Mouse (Mus musculus) embryonic facial prominence, embryonic 14.5 days (tissue): ENCODE measurements around the gene Nek10. TPM values are rescaled to one million over a fixed set of nuclear protein-coding genes. Genes with fewer than 3 reads are reported as not detected.

Source experiments
- ATAC-seq: fragments of 200-750 bp; cut with Nextera tagmentation; 2 replicates; pipeline ENCODE4 v1.8.0; 2017; ENCODE audit warnings: low read depth, moderate number of reproducible peaks, moderate TSS enrichment
- DNase-seq: peaks from one replicate; pipeline ENCODE4 v3.0.0-alpha.2; 2015; ENCODE audit warnings: low spot score
- H3K27ac ChIP-seq: fragments of 300-500 bp; sonication (generic); replicated peaks from 2 replicates; pipeline ENCODE4 v1.5.1; 2014; ENCODE audit warnings: low read depth, mild to moderate bottlenecking, low read length, moderate library complexity
- H3K27me3 ChIP-seq: fragments of 300-500 bp; sonication (generic); replicated peaks from 2 replicates; pipeline ENCODE4 v1.6.1; 2014; ENCODE audit warnings: low read length; ENCODE audit not compliant: control insufficient read depth, insufficient read depth
- H3K36me3 ChIP-seq: fragments of 300-500 bp; sonication (generic); 2 replicates; pipeline ENCODE4 v1.6.1; 2014; ENCODE audit warnings: low read length, mixed read lengths; ENCODE audit not compliant: control insufficient read depth, insufficient read depth
- H3K4me1 ChIP-seq: fragments of 300-500 bp; sonication (generic); 2 replicates; pipeline ENCODE4 v1.6.1; 2014; ENCODE audit warnings: antibody characterized with exemption, low read length; ENCODE audit not compliant: control insufficient read depth, insufficient read depth
- H3K4me2 ChIP-seq: fragments of 300-500 bp; sonication (generic); 2 replicates; pipeline ENCODE4 v1.6.1; 2014; ENCODE audit warnings: low read depth, mild to moderate bottlenecking, low read length, moderate library complexity, mixed read lengths
- H3K4me3 ChIP-seq: fragments of 300-500 bp; sonication (generic); 2 replicates; pipeline ENCODE4 v1.5.1; 2014; ENCODE audit warnings: low read depth, mild to moderate bottlenecking, low read length
- H3K9ac ChIP-seq: fragments of 300-500 bp; sonication (generic); 2 replicates; pipeline ENCODE4 v1.6.1; 2014; ENCODE audit warnings: low read depth, mild to moderate bottlenecking, low read length, moderate library complexity, mixed read lengths
- H3K9me3 ChIP-seq: fragments of 300-500 bp; sonication (generic); 2 replicates; pipeline ENCODE4 v1.6.1; 2016; ENCODE audit warnings: low read length; ENCODE audit not compliant: control insufficient read depth
- WGBS: fragments of 180-500 bp; shearing (Covaris S2); extraction: QIAGEN DNeasy Blood & Tissue Kit; methylation state at CpG from one replicate; pipeline ENCODE4 v1.1.7; 2014; 5-methylcytosine and 5-hydroxymethylcytosine counted together
- polyA plus RNA-seq: library from polyadenylated mRNA; unstranded; fragments of >200 nt; fragmentation: Nextera tagmentation; extraction: Ambion mirVana; gene quantifications from 2 replicates; pipeline ENCODE4 v1.2.1, GENCODE M21; 2014

Gene Nek10
- polyA plus RNA-seq, 1 experiment from 2014 or later: 0.58 TPM

- WGBS: 65% methylated on average over 5 of the region's 5 CpGs
- Histone ChIP-seq H3K9me3 (no peaks in the 10 kb centered on the region), H3K4me2 (no peak overlapping the region), H3K27me3 (no peaks in the 10 kb centered on the region), H3K36me3 (peaks cover 8% of the 10 kb centered on the region; the same call in 1 of the 2 replicates), H3K27ac (no peak overlapping the region), H3K9ac (no peak overlapping the region), H3K4me1 (no peaks in the 10 kb centered on the region), H3K4me3 (no peak overlapping the region)
- no peak for DNase-seq
- no peak for ATAC-seq
Measured at GRCm38 (mm10) chr14:14804518-14805212, 1.4 kb downstream of the Nek10 start.

GRCm38 (mm10) chr14:14832520-14833240 is 29.5 kb downstream of the Nek10 start:
- H3K4me2 ChIP-seq: no peak overlapping the region
- no peaks in the 10 kb centered on the region for H3K4me1 ChIP-seq
- no peak overlapping the region for H3K9ac ChIP-seq
- H3K4me3 ChIP-seq: no peak overlapping the region
- ATAC-seq (peak; percentile 76), DNase-seq (peak; percentile 74)
- H3K36me3 ChIP-seq: no peaks in the 10 kb centered on the region
- H3K27me3 ChIP-seq: no peaks in the 10 kb centered on the region
- H3K9me3 ChIP-seq: no peaks in the 10 kb centered on the region
- peak overlapping the region; percentile 29; the same call in 1 of the 2 replicates for H3K27ac ChIP-seq
- 65% methylated on average over 12 of the region's 12 CpGs for WGBS

GRCm38 (mm10) chr14:14833498-14833897 is 30.3 kb downstream of the Nek10 start:
- Histone ChIP-seq H3K9me3 (no peaks in the 10 kb centered on the region), H3K4me3 (no peak overlapping the region), H3K27me3 (no peaks in the 10 kb centered on the region), H3K27ac (peak overlapping the region; percentile 19; the same call in 1 of the 2 replicates), H3K4me2 (no peak overlapping the region), H3K9ac (no peak overlapping the region), H3K4me1 (no peaks in the 10 kb centered on the region), H3K36me3 (no peaks in the 10 kb centered on the region)
- ATAC-seq: peak; percentile 71; the same call in 1 of the 2 replicates
- peak; percentile 58 for DNase-seq
- WGBS: 82% methylated on average over 1 of the region's 1 CpGs

- Histone ChIP-seq H3K27ac (no peak overlapping the region; the same call in 1 of the 2 replicates), H3K9me3 (no peaks in the 10 kb centered on the region), H3K4me2 (no peak overlapping the region), H3K4me3 (no peak overlapping the region), H3K36me3 (no peaks in the 10 kb centered on the region), H3K9ac (no peak overlapping the region), H3K27me3 (no peaks in the 10 kb centered on the region), H3K4me1 (no peaks in the 10 kb centered on the region)
- 94% methylated on average over 2 of the region's 2 CpGs for WGBS
- ATAC-seq: no peak
- no peak for DNase-seq
Measured at GRCm38 (mm10) chr14:14834266-14834665, 31.1 kb downstream of the Nek10 start.

GRCm38 (mm10) chr14:14837627-14838026 is 34.4 kb downstream of the Nek10 start:
- DNase-seq (peak; percentile 29), ATAC-seq (no peak)
- Histone ChIP-seq H3K36me3 (no peaks in the 10 kb centered on the region), H3K27ac (no peak overlapping the region), H3K27me3 (no peaks in the 10 kb centered on the region), H3K4me1 (no peaks in the 10 kb centered on the region), H3K4me3 (no peak overlapping the region), H3K4me2 (no peak overlapping the region), H3K9me3 (no peaks in the 10 kb centered on the region), H3K9ac (no peak overlapping the region)
- WGBS: 76% methylated on average over 4 of the region's 4 CpGs

- 72% methylated on average over 1 of the region's 1 CpGs for WGBS
- DNase-seq (no peak), ATAC-seq (no peak)
- Histone ChIP-seq H3K4me3 (no peak overlapping the region), H3K27me3 (no peaks in the 10 kb centered on the region), H3K9ac (no peak overlapping the region), H3K36me3 (no peaks in the 10 kb centered on the region), H3K27ac (no peak overlapping the region), H3K9me3 (no peaks in the 10 kb centered on the region), H3K4me2 (no peak overlapping the region), H3K4me1 (no peaks in the 10 kb centered on the region)
Measured at GRCm38 (mm10) chr14:14838109-14838508, 34.9 kb downstream of the Nek10 start.

DNA sequence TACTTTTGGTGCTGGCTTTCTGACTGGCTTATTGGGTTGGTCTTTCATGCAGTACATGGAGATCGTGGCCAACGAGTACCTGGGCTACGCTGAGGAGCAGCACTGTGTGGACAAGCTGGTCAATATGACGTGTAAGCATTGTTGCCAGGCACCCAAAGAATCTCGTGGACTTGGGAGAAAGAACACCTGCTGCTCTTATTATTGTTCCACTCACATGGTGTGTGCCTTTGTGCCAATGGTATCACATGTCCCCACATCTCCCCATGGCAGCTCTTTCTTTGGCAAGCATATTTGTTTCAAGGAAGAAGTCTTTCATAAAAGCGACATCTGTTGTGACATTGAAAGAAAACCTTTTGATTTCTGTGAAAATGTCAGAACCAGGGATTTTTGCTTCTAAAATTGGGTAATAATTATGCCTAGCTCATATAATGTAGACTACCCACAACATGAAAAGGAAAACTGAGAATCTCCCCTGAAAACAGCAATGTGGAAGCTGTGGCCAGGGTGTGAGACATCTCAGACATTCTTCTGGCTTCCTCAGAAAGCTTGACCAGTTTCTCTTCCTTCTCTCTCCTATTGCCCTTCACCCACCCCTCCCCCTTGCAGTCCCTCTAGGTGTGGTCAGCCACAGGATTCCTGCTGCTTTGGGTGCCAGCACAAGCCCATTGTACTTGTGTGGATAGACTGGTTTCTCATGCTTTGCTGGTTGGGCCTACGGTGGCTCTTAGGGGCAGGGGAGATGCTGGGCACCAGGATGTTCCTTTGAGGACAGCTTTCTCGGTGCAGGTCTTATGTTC is 39.7 kb downstream of the Nek10 start:
- H3K9ac ChIP-seq: no peak overlapping the region
- no peaks in the 10 kb centered on the region for H3K9me3 ChIP-seq
- no peak overlapping the region for H3K4me2 ChIP-seq
- ATAC-seq (peak; percentile 67; the same call in 1 of the 2 replicates), DNase-seq (peak; percentile 26)
- H3K4me1 ChIP-seq: no peaks in the 10 kb centered on the region
- no peaks in the 10 kb centered on the region for H3K36me3 ChIP-seq
- 79% methylated on average over 8 of the region's 8 CpGs for WGBS
- H3K27ac ChIP-seq: no peak overlapping the region
- H3K4me3 ChIP-seq: no peak overlapping the region
- H3K27me3 ChIP-seq: no peaks in the 10 kb centered on the region

DNA sequence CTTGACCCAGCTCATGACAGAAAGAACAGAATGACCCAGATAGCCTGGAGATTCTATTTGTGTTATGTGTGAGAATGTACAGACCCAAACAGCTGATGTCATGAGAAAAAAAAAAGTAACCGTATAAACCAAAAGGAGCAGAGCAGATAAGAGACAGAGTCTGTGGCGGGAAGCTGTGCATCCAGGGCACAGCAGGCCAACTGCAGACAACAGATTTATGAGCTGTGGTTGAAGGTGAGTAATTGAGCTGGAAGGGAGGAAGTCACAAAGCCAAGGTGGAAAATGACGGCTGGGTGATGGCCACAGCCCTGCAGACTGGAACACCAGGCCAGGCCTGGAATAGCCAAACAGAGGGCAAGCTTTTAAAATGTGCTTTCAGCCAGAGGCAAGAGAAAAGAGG is 49.6 kb downstream of the Nek10 start:
- no peak for DNase-seq
- ATAC-seq: no peak
- Histone ChIP-seq H3K27ac (no peak overlapping the region), H3K9ac (no peak overlapping the region), H3K36me3 (no peaks in the 10 kb centered on the region), H3K27me3 (no peaks in the 10 kb centered on the region), H3K4me1 (no peaks in the 10 kb centered on the region), H3K9me3 (no peaks in the 10 kb centered on the region), H3K4me3 (no peak overlapping the region), H3K4me2 (no peak overlapping the region)
- WGBS: 65% methylated on average over 3 of the region's 3 CpGs
